Mouse (Mus musculus): ENCODE results near the gene Mxra7. TPM values are rescaled to one million over a fixed set of nuclear protein-coding genes. Genes with fewer than 3 reads are reported as not detected.
A peak's percentile ranks its signal among the peaks of the same experiment; 100 is the strongest.

Mxra7 gene
- polyA plus RNA-seq, 1 experiment from 2014 or later, result 18.4 TPM

- ATAC-seq (ENCODE audit: low FRiP score, low TSS enrichment) (no peak), DNase-seq (ENCODE audit: low spot score) (no peak)
- no peak overlapping the region for H3K9ac ChIP-seq (ENCODE audit: low read length)
- no peak overlapping the region for H3K27ac ChIP-seq (replicated peaks)
- WGBS, result 49% methylated on average over 5 of the region's 5 CpGs
- H3K9me3 ChIP-seq (ENCODE audit: control insufficient read depth, low read length), result no peaks in the 10 kb centered on the region
- no peaks in the 10 kb centered on the region for H3K27me3 ChIP-seq (ENCODE audit: control insufficient read depth, insufficient read depth, low read length)
- no peaks in the 10 kb centered on the region for H3K36me3 ChIP-seq (ENCODE audit: control insufficient read depth, insufficient read depth, low read length)
- no peak for TF ChIP-seq CTCF (IDR thresholded peaks at IDR 0.05; ENCODE audit: low read depth)
- TF ChIP-seq EP300 (optimal IDR thresholded peaks at IDR 0.05), result no peak
- H3K4me2 ChIP-seq (replicated peaks; ENCODE audit: low read depth), result no peak overlapping the region
- H3K4me3 ChIP-seq (ENCODE audit: low read depth, low read length), result no peak overlapping the region
- no peaks in the 10 kb centered on the region for H3K4me1 ChIP-seq (replicated peaks; ENCODE audit: control insufficient read depth, insufficient read depth)
These were observed 26.7 kb downstream of the Mxra7 start for GRCm38 (mm10) chr11:116801106-116801505.

- TF ChIP-seq EP300 (optimal IDR thresholded peaks at IDR 0.05) (no peak), CTCF (IDR thresholded peaks at IDR 0.05; ENCODE audit: low read depth) (no peak)
- Histone ChIP-seq H3K27ac (replicated peaks) (no peak overlapping the region), H3K4me1 (replicated peaks; ENCODE audit: control insufficient read depth, insufficient read depth) (no peaks in the 10 kb centered on the region), H3K9ac (ENCODE audit: low read length) (no peak overlapping the region), H3K36me3 (ENCODE audit: control insufficient read depth, insufficient read depth, low read length) (no peaks in the 10 kb centered on the region), H3K9me3 (ENCODE audit: control insufficient read depth, low read length) (no peaks in the 10 kb centered on the region), H3K4me3 (ENCODE audit: low read depth, low read length) (no peak overlapping the region), H3K27me3 (ENCODE audit: control insufficient read depth, insufficient read depth, low read length) (no peaks in the 10 kb centered on the region), H3K4me2 (replicated peaks; ENCODE audit: low read depth) (no peak overlapping the region)
- WGBS, result 68% methylated on average over 5 of the region's 5 CpGs
- DNase-seq (ENCODE audit: low spot score) (no peak), ATAC-seq (ENCODE audit: low FRiP score, low TSS enrichment) (no peak)
These were observed 28.5 kb downstream of the Mxra7 start for GRCm38 (mm10) chr11:116799364-116799763.

- Histone ChIP-seq H3K9me3 (ENCODE audit: control insufficient read depth, low read length) (no peaks in the 10 kb centered on the region), H3K36me3 (ENCODE audit: control insufficient read depth, insufficient read depth, low read length) (no peaks in the 10 kb centered on the region), H3K27ac (replicated peaks) (no peak overlapping the region), H3K4me1 (replicated peaks; ENCODE audit: control insufficient read depth, insufficient read depth) (no peaks in the 10 kb centered on the region), H3K4me3 (ENCODE audit: low read depth, low read length) (no peak overlapping the region), H3K9ac (ENCODE audit: low read length) (no peak overlapping the region), H3K27me3 (ENCODE audit: control insufficient read depth, insufficient read depth, low read length) (no peaks in the 10 kb centered on the region), H3K4me2 (replicated peaks; ENCODE audit: low read depth) (no peak overlapping the region)
- WGBS, result 87% methylated on average over 10 of the region's 10 CpGs
- DNase-seq (ENCODE audit: low spot score) (no peak), ATAC-seq (ENCODE audit: low FRiP score, low TSS enrichment) (no peak)
- TF ChIP-seq EP300 (optimal IDR thresholded peaks at IDR 0.05) (no peak), CTCF (IDR thresholded peaks at IDR 0.05; ENCODE audit: low read depth) (no peak)
These were observed 43.6 kb downstream of the Mxra7 start for GRCm38 (mm10) chr11:116784221-116784620.

- H3K36me3 ChIP-seq (ENCODE audit: control insufficient read depth, insufficient read depth, low read length), result no peaks in the 10 kb centered on the region
- no peak overlapping the region for H3K27ac ChIP-seq (replicated peaks)
- no peak overlapping the region for H3K4me2 ChIP-seq (replicated peaks; ENCODE audit: low read depth)
- no peaks in the 10 kb centered on the region for H3K9me3 ChIP-seq (ENCODE audit: control insufficient read depth, low read length)
- no peak overlapping the region for H3K9ac ChIP-seq (ENCODE audit: low read length)
- no peak overlapping the region for H3K4me3 ChIP-seq (ENCODE audit: low read depth, low read length)
- WGBS, result 32% methylated on average over 9 of the region's 9 CpGs
- peak; percentile 79; the same call in 1 of the 2 replicates for ATAC-seq (ENCODE audit: low FRiP score, low TSS enrichment)
- H3K4me1 ChIP-seq (replicated peaks; ENCODE audit: control insufficient read depth, insufficient read depth), result no peaks in the 10 kb centered on the region
- peak; percentile 71 for DNase-seq (ENCODE audit: low spot score)
- H3K27me3 ChIP-seq (ENCODE audit: control insufficient read depth, insufficient read depth, low read length), result no peaks in the 10 kb centered on the region
- TF ChIP-seq CTCF (IDR thresholded peaks at IDR 0.05; ENCODE audit: low read depth) (peak; percentile 51), EP300 (optimal IDR thresholded peaks at IDR 0.05) (no peak)
These were observed 45.1 kb downstream of the Mxra7 start for GRCm38 (mm10) chr11:116782737-116783145.

- ATAC-seq (ENCODE audit: low FRiP score, low TSS enrichment) (no peak), DNase-seq (ENCODE audit: low spot score) (no peak)
- no peak within 1 kb of the TSS for H3K9ac ChIP-seq (ENCODE audit: low read length)
- no peaks in the 10 kb centered on the region for H3K36me3 ChIP-seq (ENCODE audit: control insufficient read depth, insufficient read depth, low read length)
- no peaks in the 10 kb centered on the region for H3K9me3 ChIP-seq (ENCODE audit: control insufficient read depth, low read length)
- H3K27me3 ChIP-seq (ENCODE audit: control insufficient read depth, insufficient read depth, low read length), result no peaks in the 10 kb centered on the region
- no peak within 1 kb of the TSS for H3K27ac ChIP-seq (replicated peaks)
- H3K4me1 ChIP-seq (replicated peaks; ENCODE audit: control insufficient read depth, insufficient read depth), result no peaks in the 10 kb centered on the region
- no peak within 1 kb of the TSS for H3K4me2 ChIP-seq (replicated peaks; ENCODE audit: low read depth)
- WGBS, result 78% methylated on average over 7 of the region's 7 CpGs
- no peak within 1 kb of the TSS for H3K4me3 ChIP-seq (ENCODE audit: low read depth, low read length)
- TF ChIP-seq CTCF (IDR thresholded peaks at IDR 0.05; ENCODE audit: low read depth) (no peak), EP300 (optimal IDR thresholded peaks at IDR 0.05) (no peak)
These were observed 52.4 kb downstream of the Mxra7 start, which contains the start of gene St6galnac1 for GRCm38 (mm10) chr11:116775407-116775806. St6galnac1 (minus strand) TSS chr11:116775507.

- no peak for DNase-seq (ENCODE audit: low spot score)
- TF ChIP-seq CTCF (IDR thresholded peaks at IDR 0.05; ENCODE audit: low read depth) (no peak), EP300 (optimal IDR thresholded peaks at IDR 0.05) (no peak)
- 41% methylated on average over 2 of the region's 2 CpGs for WGBS
- Histone ChIP-seq H3K4me2 (replicated peaks; ENCODE audit: low read depth) (no peak overlapping the region), H3K36me3 (ENCODE audit: control insufficient read depth, insufficient read depth, low read length) (no peaks in the 10 kb centered on the region), H3K4me1 (replicated peaks; ENCODE audit: control insufficient read depth, insufficient read depth) (no peaks in the 10 kb centered on the region), H3K4me3 (ENCODE audit: low read depth, low read length) (no peak overlapping the region), H3K9ac (ENCODE audit: low read length) (no peak overlapping the region), H3K9me3 (ENCODE audit: control insufficient read depth, low read length) (no peaks in the 10 kb centered on the region), H3K27me3 (ENCODE audit: control insufficient read depth, insufficient read depth, low read length) (no peaks in the 10 kb centered on the region), H3K27ac (replicated peaks) (no peak overlapping the region)
- no peak for ATAC-seq (ENCODE audit: low FRiP score, low TSS enrichment)
These were observed 54.6 kb downstream of the Mxra7 start for GRCm38 (mm10) chr11:116773205-116773604.
